Mouse (Mus musculus): ENCODE measurements around the gene 3110040M04Rik. TPM values are rescaled to one million over a fixed set of nuclear protein-coding genes. Genes with fewer than 3 reads are reported as not detected.
"Not testable (repeated sequence)": the region's sequence is repeated elsewhere in the genome, so short reads cannot be mapped to it uniquely, and the experiment has no call there.

Gene 3110040M04Rik
- total RNA-seq (2021), result not detected
- long read RNA-seq, experiment 1, result 0 reads
- long read RNA-seq, experiment 2, result 0 reads

- intact Hi-C loops (cut with DNase I); DNase-seq: not testable (repeated sequence)
Observed at GRCm38 (mm10) chr1:151203818-151204217, at the start of gene 3110040M04Rik. Gene 3110040M04Rik, plus strand, starts transcription at chr1:151204121.

GRCm38 (mm10) chr1:151154131-151154530, 49.8 kb upstream of the 3110040M04Rik start:
- DNase-seq; intact Hi-C loops (cut with DNase I): not testable (repeated sequence)

GRCm38 (mm10) chr1:151156129-151156528, 47.8 kb upstream of the 3110040M04Rik start:
- DNase-seq, result no peak
- intact Hi-C loops (cut with DNase I), result no loop called here

GRCm38 (mm10) chr1:151156777-151157632, 46.9 kb upstream of the 3110040M04Rik start:
- intact Hi-C loops (cut with DNase I), result no loop called here
- peak in 1 of 2 experiments; percentile 16 for DNase-seq

GRCm38 (mm10) chr1:151157963-151158856, 45.7 kb upstream of the 3110040M04Rik start:
- intact Hi-C loops (cut with DNase I), result no loop called here

DNA sequence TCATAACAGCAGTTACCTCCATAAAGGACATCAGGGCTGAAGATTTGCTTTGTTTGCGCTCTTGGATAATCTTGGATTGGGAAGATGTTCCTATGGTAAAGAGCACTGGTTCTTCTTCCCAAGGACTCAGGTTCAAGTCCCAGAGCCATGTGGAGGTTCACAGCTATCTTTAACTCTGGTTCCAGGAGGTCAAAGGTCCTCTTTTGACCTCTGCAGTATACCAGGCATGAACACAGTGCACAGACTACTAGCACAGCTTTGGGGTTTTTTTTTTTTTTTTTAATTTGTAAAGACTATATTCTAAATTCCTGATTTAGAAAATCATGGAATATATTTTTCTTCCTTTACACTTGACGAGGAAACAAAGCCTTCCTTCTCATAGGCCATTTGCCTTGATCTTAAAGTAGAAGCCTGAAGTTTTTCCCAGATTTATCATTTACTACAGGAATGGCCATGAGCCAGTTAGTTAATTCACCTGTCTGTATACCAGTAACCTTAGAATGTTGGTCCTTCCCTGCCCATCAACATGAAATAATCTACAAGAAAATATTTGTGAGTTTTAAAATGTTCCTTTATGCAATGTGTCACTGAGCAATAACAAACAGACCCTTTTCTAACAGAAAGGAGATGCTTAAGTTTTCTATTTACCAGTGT, 44.9 kb upstream of the 3110040M04Rik start:
- intact Hi-C loops (cut with DNase I), result no loop called here
- DNase-seq, result no peak

More at GRCm38 (mm10) chr1:151157963-151158856, 45.7 kb upstream of the 3110040M04Rik start:
- no peak for DNase-seq

GRCm38 (mm10) chr1:151166031-151166430, 37.9 kb upstream of the 3110040M04Rik start:
- intact Hi-C loops (cut with DNase I), result no loop called here
- DNase-seq, result no peak

DNA sequence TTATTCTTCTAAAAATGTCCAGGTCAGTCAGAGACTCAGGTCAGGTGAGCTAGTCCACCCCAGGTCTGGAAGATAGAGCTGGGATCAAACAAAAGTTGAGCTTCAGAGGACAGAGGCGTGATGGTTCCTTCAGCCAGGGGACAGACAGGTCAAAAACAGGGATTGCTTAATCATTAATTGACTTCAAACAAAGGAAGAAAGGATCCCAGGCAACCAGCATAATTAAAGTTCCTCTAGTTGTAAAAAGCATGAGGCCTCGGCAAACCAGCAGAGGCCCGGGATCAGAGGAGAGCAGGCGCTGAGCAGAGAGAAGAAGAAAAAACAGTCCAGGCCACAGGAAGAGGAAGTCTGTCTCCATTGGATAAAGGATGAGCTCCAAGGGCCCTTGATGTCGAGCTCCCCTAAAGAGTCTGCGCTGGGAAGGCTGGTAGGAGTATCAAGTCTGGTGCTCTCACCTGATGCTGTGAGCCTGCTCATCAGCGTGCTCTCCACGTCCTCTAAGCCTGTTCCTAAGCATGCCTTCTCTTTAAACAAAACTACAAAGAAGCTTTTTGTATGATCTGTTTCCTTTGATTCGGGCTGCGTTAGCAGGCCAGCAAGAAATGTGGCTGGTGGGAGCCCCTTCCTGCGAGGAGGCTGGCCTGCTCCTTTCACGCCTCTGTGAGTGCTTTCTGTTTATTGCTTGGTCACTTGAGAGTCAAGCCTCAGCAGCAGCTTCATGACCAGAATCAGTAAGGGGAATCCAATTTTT, 36.4 kb upstream of the 3110040M04Rik start:
- intact Hi-C loops (cut with DNase I), result no loop called here
- no peak for DNase-seq

GRCm38 (mm10) chr1:151168637-151169036, 35.3 kb upstream of the 3110040M04Rik start:
- intact Hi-C loops (cut with DNase I), result no loop called here
- DNase-seq, result no peak

DNA sequence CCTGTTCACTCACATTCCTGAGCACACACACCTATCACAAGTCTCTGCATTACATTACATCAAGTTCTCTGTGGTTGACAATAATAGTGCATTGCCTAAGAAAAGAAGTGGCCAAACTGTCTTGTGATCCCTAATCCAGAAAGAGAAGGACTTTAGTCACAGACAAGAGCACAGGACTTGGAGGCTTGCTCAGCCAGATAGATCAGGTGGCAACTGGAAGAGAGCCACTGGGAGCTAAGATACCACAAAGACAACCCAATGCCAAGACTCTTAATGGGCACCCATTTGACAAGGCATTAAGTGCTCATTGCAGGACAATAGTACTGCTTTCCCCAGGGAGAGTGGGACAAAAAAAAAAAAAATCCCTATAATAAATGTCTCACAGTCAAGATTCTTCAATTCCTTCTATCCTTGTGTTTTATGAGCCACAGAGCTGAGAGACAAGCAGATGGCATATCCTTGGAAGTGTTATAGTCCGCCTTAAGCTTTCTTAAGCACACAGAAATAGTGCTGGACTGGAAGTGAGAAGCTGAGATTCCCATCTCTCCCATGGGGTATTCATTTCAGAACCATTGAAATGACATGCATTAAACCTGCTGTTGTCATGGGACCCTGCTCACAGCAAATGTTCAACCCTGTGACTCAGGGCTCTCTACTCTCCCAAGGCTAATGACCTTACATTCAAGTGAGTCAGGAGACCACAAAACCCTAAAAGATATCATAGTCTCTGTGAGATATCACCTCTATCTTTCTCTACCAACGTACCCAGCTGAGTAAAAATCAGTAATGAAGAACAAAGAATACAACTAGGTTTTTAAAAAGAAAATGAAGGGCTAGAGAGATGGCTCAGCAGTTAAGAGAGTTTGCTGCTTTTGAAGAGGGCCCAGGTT, 32.1 kb upstream of the 3110040M04Rik start:
- intact Hi-C loops (cut with DNase I), result loop anchor here (5.0 kb wide), 1 partner anchor 170 kb away; the partner anchor contains the start of gene Ivns1abp

GRCm38 (mm10) chr1:151177030-151177936, 26.6 kb upstream of the 3110040M04Rik start:
- DNase-seq, result no peak
- intact Hi-C loops (cut with DNase I), result no loop called here

More for the DNA sequence above, 32.1 kb upstream of the 3110040M04Rik start:
- peak in 1 of 2 experiments; percentile 21 for DNase-seq

- intact Hi-C loops (cut with DNase I), result no loop called here
Observed at GRCm38 (mm10) chr1:151177937-151178271, 26.0 kb upstream of the 3110040M04Rik start.

GRCm38 (mm10) chr1:151178505-151179083, 25.3 kb upstream of the 3110040M04Rik start:
- intact Hi-C loops (cut with DNase I), result no loop called here
- no peak for DNase-seq

More at GRCm38 (mm10) chr1:151177937-151178271, 26.0 kb upstream of the 3110040M04Rik start:
- no peak for DNase-seq

- intact Hi-C loops (cut with DNase I), result no loop called here
- no peak for DNase-seq
Observed at GRCm38 (mm10) chr1:151180167-151180566, 23.8 kb upstream of the 3110040M04Rik start.

GRCm38 (mm10) chr1:151182266-151182665, 21.7 kb upstream of the 3110040M04Rik start, which contains the start of gene Gm47985:
Gene Gm47985, plus strand, starts transcription at chr1:151182537.
- intact Hi-C loops (cut with DNase I); DNase-seq: not testable (repeated sequence)

GRCm38 (mm10) chr1:151186186-151186585, 17.7 kb upstream of the 3110040M04Rik start:
- intact Hi-C loops (cut with DNase I); DNase-seq: not testable (repeated sequence)

- intact Hi-C loops (cut with DNase I), result not testable (repeated sequence)
Observed at GRCm38 (mm10) chr1:151186879-151187424, 17.0 kb upstream of the 3110040M04Rik start.

More at GRCm38 (mm10) chr1:151186879-151187424, 17.0 kb upstream of the 3110040M04Rik start:
- not testable (repeated sequence) for DNase-seq
